Mouse (Mus musculus) MEL (cell line): ENCODE results near the gene Krtcap3. TPM values are rescaled to one million over a fixed set of nuclear protein-coding genes. Genes with fewer than 3 reads are reported as not detected.

ENCODE experiments used
- DNase-seq: peaks from one replicate; pipeline ENCODE4 v3.0.0; 2011; ENCODE audit warnings: low read depth, low spot score
- H3K27ac ChIP-seq: 2 replicates; pipeline ENCODE4 v1.5.1; 2012; ENCODE audit warnings: low read depth, mild to moderate bottlenecking, control low read depth, low read length, moderate library complexity; ENCODE audit not compliant: control insufficient read depth
- H3K27me3 ChIP-seq, 2 experiments: fragments of 150-350 bp in 1 of 2; sonication (generic) in 1 of 2; 2 replicates each; pipeline ENCODE4 v1.6.1; 2012; ENCODE audit warnings: low read length in 2 of 2, mild to moderate bottlenecking in 2 of 2, improper control_type of control experiment in 1 of 2, moderate library complexity in 1 of 2; ENCODE audit not compliant: insufficient read depth in 2 of 2, control insufficient read depth in 1 of 2
- H3K36me3 ChIP-seq, 2 experiments: 2 replicates each; pipeline ENCODE4 v1.6.1; 2012 to 2014; ENCODE audit warnings: low read length in 2 of 2, improper control_type of control experiment in 1 of 2, inconsistent platforms in 1 of 2, mild to moderate bottlenecking in 1 of 2; ENCODE audit not compliant: insufficient read depth in 2 of 2, control insufficient read depth in 1 of 2
- H3K4me1 ChIP-seq, 2 experiments: fragments of 150-350 bp in 1 of 2; sonication (generic) in 1 of 2; 2 replicates each; pipeline ENCODE4 v1.6.1; 2012; ENCODE audit warnings: low read length in 2 of 2, improper control_type of control experiment in 1 of 2, mild to moderate bottlenecking in 1 of 2; ENCODE audit not compliant: insufficient read depth in 2 of 2, control insufficient read depth in 1 of 2
- H3K4me3 ChIP-seq, 2 experiments: fragments of 150-350 bp in 1 of 2; sonication (generic) in 1 of 2; 2 replicates each; pipeline ENCODE4 v1.5.1; 2012; ENCODE audit warnings: low read depth in 2 of 2, low read length in 2 of 2, mild to moderate bottlenecking in 2 of 2, moderate library complexity in 2 of 2, control low read depth in 1 of 2, improper control_type of control experiment in 1 of 2; ENCODE audit not compliant: control insufficient read depth in 1 of 2, insufficient read depth in 1 of 2
- H3K79me2 ChIP-seq: 2 replicates; pipeline ENCODE4 v1.6.1; 2012; ENCODE audit warnings: mild to moderate bottlenecking, low read length, moderate library complexity; ENCODE audit not compliant: control insufficient read depth, poor library complexity, insufficient read depth
- H3K9ac ChIP-seq: 2 replicates; pipeline ENCODE4 v1.6.1; 2012; ENCODE audit warnings: low read depth, mild to moderate bottlenecking, control low read depth, low read length, moderate library complexity; ENCODE audit not compliant: control insufficient read depth, poor library complexity, severe bottlenecking
- H3K9me3 ChIP-seq: fragments of 150-350 bp; sonication (generic); replicated peaks from 2 replicates; pipeline ENCODE4 v1.6.1; 2012; ENCODE audit warnings: mild to moderate bottlenecking, low read length, improper control_type of control experiment, moderate library complexity; ENCODE audit not compliant: insufficient read depth
- BHLHE40 ChIP-seq: IDR thresholded peaks from 2 replicates; pipeline ENCODE4 v1.6.1; 2012; ENCODE audit warnings: low read depth, mild to moderate bottlenecking, inconsistent platforms, low read length, improper control_type of control experiment, borderline replicate concordance
- CHD1 ChIP-seq: IDR thresholded peaks from 2 replicates; pipeline ENCODE4 v1.6.1; 2012; ENCODE audit warnings: low read depth, mild to moderate bottlenecking, inconsistent platforms, low read length, improper control_type of control experiment
- CTCF ChIP-seq, 3 experiments: IDR thresholded peaks in 2 of 3; conservative IDR thresholded peaks in 1 of 3; 2 replicates each; pipeline ENCODE4 v1.5.1; 2011 to 2012; ENCODE audit warnings: low read length in 3 of 3, low read depth in 2 of 3, mild to moderate bottlenecking in 2 of 3, improper control_type of control experiment in 1 of 3, inconsistent platforms in 1 of 3, mixed read lengths in 1 of 3, moderate library complexity in 1 of 3; ENCODE audit not compliant: control insufficient read depth in 1 of 3, insufficient read depth in 1 of 3, poor library complexity in 1 of 3, severe bottlenecking in 1 of 3
- E2F4 ChIP-seq: IDR thresholded peaks from 2 replicates; pipeline ENCODE4 v1.6.1; 2011; ENCODE audit warnings: low read depth, low read length, improper control_type of control experiment, borderline replicate concordance
- EP300 ChIP-seq, 2 experiments: IDR thresholded peaks; 2 replicates each; pipeline ENCODE4 v1.6.1; 2011; ENCODE audit warnings: improper control_type of control experiment in 2 of 2, low read length in 2 of 2, low read depth in 1 of 2, mild to moderate bottlenecking in 1 of 2
- GABPA ChIP-seq: IDR thresholded peaks from 2 replicates; pipeline ENCODE4 v1.6.1; 2012; ENCODE audit warnings: low read depth, mild to moderate bottlenecking, inconsistent platforms, low read length, improper control_type of control experiment, moderate library complexity
- JUND ChIP-seq: IDR thresholded peaks from 2 replicates; pipeline ENCODE4 v1.6.1; 2011; ENCODE audit warnings: low read depth, mild to moderate bottlenecking, improper control_type of control experiment, low read length
- MAFK ChIP-seq: IDR thresholded peaks from 2 replicates; pipeline ENCODE4 v1.6.1; 2011; ENCODE audit warnings: low read depth, mild to moderate bottlenecking, low read length, improper control_type of control experiment, borderline replicate concordance
- MAX ChIP-seq: IDR thresholded peaks from 2 replicates; pipeline ENCODE4 v1.6.1; 2011; ENCODE audit warnings: low read length, improper control_type of control experiment
- MEF2A ChIP-seq: IDR thresholded peaks from 2 replicates; pipeline ENCODE4 v1.6.1; 2014; ENCODE audit warnings: low read depth, mild to moderate bottlenecking, inconsistent platforms, low read length, improper control_type of control experiment; ENCODE audit not compliant: poor library complexity, insufficient replicate concordance, severe bottlenecking; ENCODE audit errors: extremely low read depth
- MXI1 ChIP-seq: IDR thresholded peaks from 2 replicates; pipeline ENCODE4 v1.6.1; 2011; ENCODE audit warnings: mild to moderate bottlenecking, low read depth, low read length, improper control_type of control experiment
- MYB ChIP-seq: IDR thresholded peaks from 2 replicates; pipeline ENCODE4 v1.6.1; 2011; ENCODE audit warnings: mild to moderate bottlenecking, low read depth, low read length, improper control_type of control experiment
- MYC ChIP-seq: IDR thresholded peaks from 2 replicates; pipeline ENCODE4 v1.6.1; 2011; ENCODE audit warnings: low read depth, mild to moderate bottlenecking, low read length, improper control_type of control experiment, moderate library complexity
- NRF1 ChIP-seq: IDR thresholded peaks from 2 replicates; pipeline ENCODE4 v1.6.1; 2014; ENCODE audit warnings: low read depth, mild to moderate bottlenecking, inconsistent platforms, low read length, improper control_type of control experiment, moderate library complexity; ENCODE audit not compliant: poor library complexity, insufficient read depth, severe bottlenecking
- POLR2AphosphoS2 ChIP-seq: IDR thresholded peaks from 2 replicates; pipeline ENCODE4 v1.6.1; 2011; ENCODE audit warnings: low read length, improper control_type of control experiment
- RAD21 ChIP-seq: IDR thresholded peaks from 2 replicates; pipeline ENCODE4 v1.6.1; 2011; ENCODE audit warnings: mild to moderate bottlenecking, low read depth, low read length, improper control_type of control experiment
- RCOR1 ChIP-seq: IDR thresholded peaks from 2 replicates; pipeline ENCODE4 v1.6.1; 2012; ENCODE audit warnings: low read depth, mild to moderate bottlenecking, inconsistent platforms, low read length, improper control_type of control experiment
- SIN3A ChIP-seq: IDR thresholded peaks from 2 replicates; pipeline ENCODE4 v1.6.1; 2012; ENCODE audit warnings: low read length, improper control_type of control experiment, inconsistent platforms
- TAL1 ChIP-seq: IDR thresholded peaks from 2 replicates; pipeline ENCODE4 v1.6.1; 2012; ENCODE audit warnings: mild to moderate bottlenecking, inconsistent platforms, low read length, moderate library complexity, mixed read lengths
- TCF12 ChIP-seq: IDR thresholded peaks from 2 replicates; pipeline ENCODE4 v1.6.1; 2014; ENCODE audit warnings: low read depth, mild to moderate bottlenecking, inconsistent platforms, low read length, improper control_type of control experiment, moderate library complexity
- UBTF ChIP-seq: IDR thresholded peaks from 2 replicates; pipeline ENCODE4 v1.6.1; 2012; ENCODE audit warnings: low read depth, mild to moderate bottlenecking, inconsistent platforms, low read length, improper control_type of control experiment, moderate library complexity, borderline replicate concordance; ENCODE audit not compliant: insufficient read depth
- ZC3H11A ChIP-seq: IDR thresholded peaks from 2 replicates; pipeline ENCODE4 v1.6.1; 2012; ENCODE audit warnings: low read depth, mild to moderate bottlenecking, inconsistent platforms, low read length, improper control_type of control experiment
- ZMIZ1 ChIP-seq: IDR thresholded peaks from 2 replicates; pipeline ENCODE4 v1.6.1; 2012; ENCODE audit warnings: low read depth, mild to moderate bottlenecking, inconsistent platforms, low read length, improper control_type of control experiment, moderate library complexity
- ZNF384 ChIP-seq: IDR thresholded peaks from 2 replicates; pipeline ENCODE4 v1.6.1; 2012; ENCODE audit warnings: low read depth, mild to moderate bottlenecking, inconsistent platforms, low read length, improper control_type of control experiment
- polyA plus RNA-seq, 2 experiments: library from polyadenylated mRNA; stranded (reverse) in 1 of 2; unstranded in 1 of 2; fragments of >175 nt in 1 of 2; fragments of >200 nt in 1 of 2; gene quantifications; 2 replicates each; pipeline versions ENCODE4 v1.2.1 to v1.2.4; 2012; ENCODE audit warnings: low replicate concordance in 2 of 2, low read depth in 1 of 2; ENCODE audit not compliant: insufficient read length in 2 of 2, insufficient read depth in 1 of 2, missing spikeins in 1 of 2
- total RNA-seq: library from RNA; depleted of rRNA; stranded (reverse); fragments of 300-350 nt; gene quantifications from 2 replicates; pipeline ENCODE4 v1.2.3, GENCODE M21; 2012

Krtcap3 gene
- total and polyA plus RNA-seq, 3 experiments: 1.2 to 3.3 TPM; not detected in 1

GRCm38 (mm10) chr5:31255381-31255780 is 3.9 kb downstream of the Krtcap3 start:
- no peaks in the 10 kb centered on the region for H3K4me1 ChIP-seq
- H3K79me2 ChIP-seq: no peaks in the 10 kb centered on the region
- H3K9ac ChIP-seq: no peak overlapping the region
- no peaks in the 10 kb centered on the region for H3K27me3 ChIP-seq
- no peak overlapping the region for H3K4me3 ChIP-seq
- TF ChIP-seq TAL1: no peak
- TF ChIP-seq MEF2A: no peak
- TF ChIP-seq BHLHE40: no peak
- no peak for TF ChIP-seq JUND
- no peak for TF ChIP-seq CHD1
- no peak for TF ChIP-seq MXI1
- no peak for TF ChIP-seq NRF1
- no peak for TF ChIP-seq SIN3A
- TF ChIP-seq UBTF: no peak
- TF ChIP-seq POLR2AphosphoS2: no peak
- TF ChIP-seq RAD21: no peak
- no peak for TF ChIP-seq E2F4
- no peak for TF ChIP-seq MYB
- TF ChIP-seq EP300 (IDR thresholded peaks at IDR 0.05; ENCODE audit: low read depth in 1 of 2, low read length in 2 of 2): no peak
- TF ChIP-seq RCOR1: no peak
- no peak for TF ChIP-seq CTCF (IDR thresholded peaks at IDR 0.05 in 2 of 3, conservative IDR thresholded peaks at IDR 0.05 in 1 of 3; ENCODE audit: control insufficient read depth in 1 of 3, insufficient read depth in 1 of 3, low read depth in 2 of 3, low read length in 3 of 3, poor library complexity in 1 of 3, severe bottlenecking in 1 of 3)
- TF ChIP-seq MAFK: no peak
- TF ChIP-seq GABPA: no peak
- no peak for TF ChIP-seq MAX
- TF ChIP-seq ZNF384: no peak
- DNase-seq: no peak
- no peak overlapping the region for H3K27ac ChIP-seq
- H3K36me3 ChIP-seq: no peaks in the 10 kb centered on the region; a peak in 1 of 4 replicates
- H3K9me3 ChIP-seq: no peaks in the 10 kb centered on the region

DNA sequence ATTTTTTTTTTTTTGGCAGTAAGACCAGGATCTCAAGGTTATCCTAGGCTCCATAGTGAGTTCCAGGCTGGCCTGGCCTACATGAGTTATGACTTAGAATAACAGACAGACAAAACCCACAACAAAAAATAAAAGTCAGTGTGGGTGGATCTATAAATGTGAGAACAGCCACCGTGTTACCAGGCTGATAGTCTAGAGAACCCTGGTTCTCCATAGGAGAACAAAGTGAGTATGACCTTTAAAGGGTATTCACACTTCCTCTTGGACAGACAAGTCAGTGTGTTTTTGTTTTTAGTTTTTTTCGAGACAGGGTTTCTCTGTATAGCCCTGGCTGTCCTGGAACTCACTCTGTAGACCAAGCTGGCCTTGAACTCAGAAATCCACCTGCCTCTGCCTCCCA is 4.5 kb downstream of the Krtcap3 start:
- no peak overlapping the region for H3K4me3 ChIP-seq
- H3K79me2 ChIP-seq: no peaks in the 10 kb centered on the region
- no peak for DNase-seq
- TF ChIP-seq ZMIZ1 (no peak), MAX (no peak), NRF1 (no peak), ZC3H11A (no peak), CTCF (IDR thresholded peaks at IDR 0.05 in 2 of 3, conservative IDR thresholded peaks at IDR 0.05 in 1 of 3; ENCODE audit: control insufficient read depth in 1 of 3, insufficient read depth in 1 of 3, low read depth in 2 of 3, low read length in 3 of 3, poor library complexity in 1 of 3, severe bottlenecking in 1 of 3) (no peak), UBTF (no peak), SIN3A (no peak), TCF12 (no peak), MYB (no peak), RAD21 (no peak), MYC (no peak), E2F4 (no peak)
- no peaks in the 10 kb centered on the region for H3K9me3 ChIP-seq
- H3K9ac ChIP-seq: no peak overlapping the region
- H3K27me3 ChIP-seq: no peaks in the 10 kb centered on the region
- H3K27ac ChIP-seq: no peak overlapping the region
- no peaks in the 10 kb centered on the region; a peak in 1 of 4 replicates for H3K36me3 ChIP-seq
- no peaks in the 10 kb centered on the region for H3K4me1 ChIP-seq
